Mouse (Mus musculus) E14TG2a.4 (cell line): Measurements from ENCODE around the gene Unc93b1.
"Not testable (repeated sequence)": the region's sequence is repeated elsewhere in the genome, so short reads cannot be mapped to it uniquely, and the experiment has no call there.

ENCODE experiments used
- H3K27me3 ChIP-seq: 2 replicates; pipeline ENCODE4 v1.6.1; 2014; ENCODE audit warnings: low read length, control low read depth; ENCODE audit not compliant: insufficient read depth
- H3K36me3 ChIP-seq: 2 replicates; pipeline ENCODE4 v1.6.1; 2014; ENCODE audit warnings: low read length, control low read depth; ENCODE audit not compliant: insufficient read depth
- H3K4me1 ChIP-seq: replicated peaks from 2 replicates; pipeline ENCODE4 v1.6.1; 2014; ENCODE audit warnings: low read depth, low read length, control low read depth
- H3K4me3 ChIP-seq: replicated peaks from 2 replicates; pipeline ENCODE4 v1.5.1; 2014; ENCODE audit warnings: mild to moderate bottlenecking, low read length
- H3K9me3 ChIP-seq: 2 replicates; pipeline ENCODE4 v1.6.1; 2014; ENCODE audit warnings: low read length, control low read depth
- CTCF ChIP-seq: conservative IDR thresholded peaks from 2 replicates; pipeline ENCODE4 v1.5.1; 2014; ENCODE audit warnings: low read length
- NANOG ChIP-seq: IDR thresholded peaks from 2 replicates; pipeline ENCODE4 v1.6.1; 2014; ENCODE audit warnings: borderline replicate concordance, low read length, mixed read lengths
- POU5F1 ChIP-seq: IDR thresholded peaks from 2 replicates; pipeline ENCODE4 v1.6.1; 2014; ENCODE audit warnings: low read length, borderline replicate concordance

Unc93b1 gene

GRCm38 (mm10) chr19:3946715-3947114, 11.7 kb downstream of the Unc93b1 start:
- Histone ChIP-seq H3K36me3 (no peaks in the 10 kb centered on the region), H3K4me1 (peaks cover 53% of the 10 kb centered on the region), H3K4me3 (no peak overlapping the region), H3K9me3 (no peaks in the 10 kb centered on the region), H3K27me3 (peaks cover 8% of the 10 kb centered on the region)
- peak; percentile 91 for TF ChIP-seq CTCF
- no peak for TF ChIP-seq POU5F1

GRCm38 (mm10) chr19:3947813-3948212, 12.8 kb downstream of the Unc93b1 start:
- H3K4me1 ChIP-seq, result peaks cover 42% of the 10 kb centered on the region
- no peaks in the 10 kb centered on the region for H3K9me3 ChIP-seq
- no peak overlapping the region for H3K4me3 ChIP-seq
- peaks cover 7% of the 10 kb centered on the region for H3K27me3 ChIP-seq
- TF ChIP-seq NANOG, result no peak
- no peak for TF ChIP-seq CTCF
- TF ChIP-seq POU5F1, result no peak
- no peaks in the 10 kb centered on the region for H3K36me3 ChIP-seq

GRCm38 (mm10) chr19:3948546-3948945, 13.6 kb downstream of the Unc93b1 start:
- H3K9me3 ChIP-seq, result no peaks in the 10 kb centered on the region
- peak overlapping the region; percentile 62 for H3K4me3 ChIP-seq
- peaks cover 37% of the 10 kb centered on the region for H3K4me1 ChIP-seq
- TF ChIP-seq POU5F1 (no peak), NANOG (no peak), CTCF (no peak)
- peaks cover 7% of the 10 kb centered on the region for H3K27me3 ChIP-seq
- no peaks in the 10 kb centered on the region for H3K36me3 ChIP-seq

GRCm38 (mm10) chr19:3950331-3950730, 15.3 kb downstream of the Unc93b1 start:
- no peak for TF ChIP-seq POU5F1
- H3K4me3 ChIP-seq, result no peak overlapping the region
- no peaks in the 10 kb centered on the region for H3K36me3 ChIP-seq
- H3K4me1 ChIP-seq, result peaks cover 27% of the 10 kb centered on the region
- H3K9me3 ChIP-seq, result no peaks in the 10 kb centered on the region
- peaks cover 4% of the 10 kb centered on the region; the same call in 1 of the 2 replicates for H3K27me3 ChIP-seq

- Histone ChIP-seq H3K9me3 (no peaks in the 10 kb centered on the region), H3K4me1 (peaks cover 18% of the 10 kb centered on the region), H3K36me3 (no peaks in the 10 kb centered on the region), H3K27me3 (peaks cover 12% of the 10 kb centered on the region), H3K4me3 (no peak overlapping the region)
- no peak for TF ChIP-seq POU5F1
These were observed 16.5 kb downstream of the Unc93b1 start for GRCm38 (mm10) chr19:3951461-3951860.

GRCm38 (mm10) chr19:3952099-3952498, 17.1 kb downstream of the Unc93b1 start:
- Histone ChIP-seq H3K4me3 (no peak overlapping the region), H3K4me1 (peaks cover 16% of the 10 kb centered on the region), H3K27me3 (peaks cover 15% of the 10 kb centered on the region), H3K36me3 (no peaks in the 10 kb centered on the region), H3K9me3 (no peaks in the 10 kb centered on the region)
- TF ChIP-seq POU5F1 (no peak), CTCF (no peak), NANOG (no peak)

GRCm38 (mm10) chr19:3955033-3955432, 20.0 kb downstream of the Unc93b1 start:
- Histone ChIP-seq H3K27me3 (peaks cover 20% of the 10 kb centered on the region), H3K36me3 (no peaks in the 10 kb centered on the region), H3K4me1 (peaks cover 4% of the 10 kb centered on the region; the same call in 1 of the 2 replicates), H3K4me3 (no peak overlapping the region), H3K9me3 (no peaks in the 10 kb centered on the region)
- TF ChIP-seq NANOG, result no peak
- TF ChIP-seq POU5F1, result no peak
- no peak for TF ChIP-seq CTCF

- Histone ChIP-seq H3K4me1 (no peaks in the 10 kb centered on the region), H3K9me3 (no peaks in the 10 kb centered on the region), H3K4me3 (no peak overlapping the region), H3K36me3 (no peaks in the 10 kb centered on the region), H3K27me3 (peaks cover 20% of the 10 kb centered on the region)
- TF ChIP-seq NANOG (no peak), POU5F1 (no peak), CTCF (no peak)
These were observed 20.8 kb downstream of the Unc93b1 start for GRCm38 (mm10) chr19:3955804-3956203.

- not testable (repeated sequence) for H3K9me3 ChIP-seq, H3K4me3 ChIP-seq
- H3K27me3 ChIP-seq, result peaks cover 20% of the 10 kb centered on the region
These were observed 22.5 kb downstream of the Unc93b1 start for GRCm38 (mm10) chr19:3957296-3958036.

More at GRCm38 (mm10) chr19:3957296-3958036, 22.5 kb downstream of the Unc93b1 start:
- H3K36me3 ChIP-seq, H3K4me1 ChIP-seq: not testable (repeated sequence)
